Mouse (Mus musculus) T-helper 2 cell (primary cell): ENCODE results near the gene Hist1h3g.

Experiments
- in situ Hi-C: fragments of 300-600 bp; cut with MboI, MseI; formaldehyde crosslinking; loops from one replicate; pipeline ENCODE4 v1.15.1; 2025; ENCODE audit warnings: high pct_unique_total_duplicates

The Hist1h3g gene

DNA sequence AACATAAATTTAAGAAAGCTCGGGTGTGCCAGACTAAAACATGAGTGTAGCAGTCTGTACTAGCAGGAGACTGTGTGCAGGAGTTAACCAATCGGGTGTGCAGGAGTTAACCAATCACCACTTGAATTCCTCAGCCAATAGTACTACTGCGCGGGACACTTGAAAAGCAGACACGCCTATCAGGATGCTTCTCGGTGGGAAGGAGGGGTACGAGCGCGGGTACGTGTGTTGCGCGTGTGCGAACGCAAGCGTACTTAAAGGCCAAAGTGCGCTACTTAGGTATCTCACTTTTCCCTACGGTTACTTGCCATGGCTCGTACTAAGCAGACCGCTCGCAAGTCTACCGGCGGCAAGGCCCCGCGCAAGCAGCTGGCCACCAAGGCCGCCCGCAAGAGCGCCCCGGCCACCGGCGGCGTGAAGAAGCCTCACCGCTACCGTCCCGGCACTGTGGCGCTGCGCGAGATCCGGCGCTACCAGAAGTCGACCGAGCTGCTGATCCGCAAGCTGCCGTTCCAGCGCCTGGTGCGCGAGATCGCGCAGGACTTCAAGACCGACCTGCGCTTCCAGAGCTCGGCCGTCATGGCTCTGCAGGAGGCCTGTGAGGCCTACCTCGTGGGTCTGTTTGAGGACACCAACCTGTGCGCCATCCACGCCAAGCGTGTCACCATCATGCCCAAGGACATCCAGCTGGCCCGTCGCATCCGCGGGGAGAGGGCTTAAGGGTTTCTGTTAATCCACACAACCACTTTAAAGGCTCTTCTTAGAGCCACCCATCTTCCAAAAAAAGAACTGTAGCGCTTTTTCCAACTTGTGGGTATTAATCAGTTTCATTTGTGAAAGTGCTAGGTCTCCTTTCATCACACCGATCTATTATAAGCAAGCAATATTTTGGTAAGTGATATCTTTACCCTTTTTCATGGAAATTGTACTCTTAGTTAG, at the start of gene Hist1h3g:
Gene Hist1h3g, plus strand, starts transcription at position 286 of the 939 bp plus-strand sequence.
- in situ Hi-C loops: loop anchor here (10.0 kb wide), 1 partner anchor 1491 kb away; the partner anchor contains the start of genes Hist1h2ag, Hist1h2bj and Hist1h4i

DNA sequence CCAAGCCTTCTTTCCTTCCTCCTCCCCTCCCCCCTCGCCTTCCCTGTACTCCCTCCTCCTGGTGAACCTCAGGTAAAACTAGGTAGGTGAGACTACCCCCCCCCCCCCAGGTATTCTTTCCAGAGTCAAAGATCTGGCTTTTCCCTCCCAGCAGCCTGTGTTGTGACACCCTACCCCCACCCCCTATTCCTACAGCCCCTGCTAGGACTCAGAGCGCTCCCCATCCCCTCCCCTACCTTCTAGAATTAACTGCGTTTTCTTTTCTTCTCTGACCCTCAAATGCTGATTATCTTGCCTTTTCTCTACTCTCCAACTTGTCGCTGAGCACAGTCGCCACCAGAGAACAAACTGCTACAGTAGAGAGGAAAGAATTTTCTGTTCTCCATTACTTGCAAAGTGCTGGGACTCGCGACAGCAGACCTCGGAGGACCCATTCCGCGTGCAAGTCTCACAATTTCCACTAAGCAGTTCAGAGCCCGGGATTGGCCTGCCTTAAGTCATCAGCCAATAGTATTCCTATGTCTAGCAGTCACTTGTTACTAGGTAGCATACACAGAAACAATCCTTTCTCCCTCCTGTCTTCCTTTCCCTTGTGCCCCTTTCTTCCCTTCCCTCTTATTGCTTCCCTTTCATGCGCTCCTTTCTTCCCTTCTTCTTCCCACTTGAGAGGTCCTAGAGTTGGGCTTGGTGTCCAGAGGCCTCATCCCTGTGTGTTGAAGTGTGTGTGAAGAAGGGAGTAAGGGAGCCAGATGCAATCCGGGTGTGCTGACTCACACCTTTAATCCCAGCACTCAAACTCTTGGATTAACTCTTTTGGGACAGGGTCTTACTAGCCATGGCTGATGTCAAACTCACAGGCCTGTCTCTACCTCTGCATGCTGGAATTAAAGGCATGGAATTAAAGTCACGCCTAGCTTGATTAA, 46.6 kb upstream of the Hist1h3g start, which contains the start of gene Btn2a2:
Gene Btn2a2, minus strand, starts transcription at position 458 of the 923 bp plus-strand sequence.
- in situ Hi-C loops: no loop called here

DNA sequence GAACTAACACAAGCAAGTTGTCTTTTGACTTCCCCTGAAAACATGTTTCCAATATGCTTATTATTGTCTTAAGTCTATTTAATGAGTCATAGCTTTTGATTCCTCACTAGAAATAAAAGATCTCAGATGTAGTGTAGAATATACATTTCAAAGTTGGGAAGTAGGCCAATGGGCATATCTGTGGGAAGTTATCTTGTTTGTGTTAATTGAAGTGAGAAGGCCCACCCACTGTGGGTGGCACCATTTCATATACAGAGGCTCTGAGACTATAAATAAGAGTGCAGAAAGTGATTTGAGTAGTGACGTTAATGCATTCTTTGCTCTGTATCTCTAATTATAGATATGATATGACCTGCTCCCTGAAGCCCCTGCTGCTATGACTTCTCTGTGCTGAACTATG, 44.4 kb upstream of the Hist1h3g start:
- in situ Hi-C loops: no loop called here

DNA sequence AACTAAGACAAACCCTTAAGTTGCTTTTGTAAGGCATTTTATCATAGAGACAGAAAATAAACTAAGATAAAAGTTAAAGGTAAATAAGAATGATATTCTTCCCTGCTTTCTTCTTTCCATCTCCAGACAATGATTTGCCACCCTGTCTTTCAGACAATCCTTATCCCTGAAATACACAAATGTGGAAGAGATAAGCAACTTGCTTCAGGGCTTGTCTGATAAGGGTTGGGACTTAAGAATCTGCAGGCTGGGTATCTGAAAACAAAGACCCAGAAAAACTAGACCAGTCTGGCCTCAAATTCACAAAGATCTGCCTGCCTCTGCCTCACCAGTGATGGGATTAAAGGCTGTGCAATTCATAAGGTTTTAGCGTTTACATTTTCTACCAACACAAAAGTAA, 44.0 kb upstream of the Hist1h3g start:
- in situ Hi-C loops: no loop called here

DNA sequence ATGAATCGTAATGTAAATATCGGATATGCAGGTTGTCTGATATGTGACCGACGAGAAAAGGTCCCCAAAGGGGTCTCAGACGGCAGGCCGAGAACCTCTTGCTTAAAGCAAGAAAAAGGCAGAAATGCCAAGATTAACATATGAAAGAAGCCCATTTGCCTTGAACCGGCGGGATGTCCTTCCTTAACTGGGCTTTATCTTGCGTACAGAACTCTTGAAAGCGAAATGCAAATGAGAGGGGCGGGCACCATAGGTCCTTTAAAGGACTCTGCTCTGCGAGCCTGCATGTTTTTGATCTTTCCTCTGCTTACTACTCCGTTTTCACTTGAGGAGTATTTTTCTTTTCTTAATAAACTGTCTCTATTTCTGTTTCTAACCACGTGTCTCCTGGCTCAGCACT, 43.2 kb upstream of the Hist1h3g start:
- in situ Hi-C loops: no loop called here

DNA sequence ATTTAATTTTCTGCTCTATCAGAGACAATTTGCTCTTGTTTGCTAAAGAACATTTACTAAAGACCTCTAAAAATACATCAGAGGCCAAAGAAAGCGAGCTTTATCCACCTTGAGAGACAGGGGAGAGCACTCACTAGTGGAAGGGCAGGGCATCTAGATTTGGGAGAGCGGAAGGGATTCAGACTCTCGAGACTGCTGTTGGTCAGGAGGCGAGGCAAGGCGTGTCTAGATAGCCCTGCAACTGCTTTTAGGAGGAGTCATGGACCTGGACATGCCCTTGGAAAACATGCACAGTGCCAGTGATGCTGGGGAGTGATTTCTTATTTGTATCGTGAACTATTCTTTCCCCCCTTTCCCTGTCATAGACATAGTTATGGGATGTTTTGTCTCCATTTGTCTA, 39.7 kb upstream of the Hist1h3g start:
- in situ Hi-C loops: no loop called here

DNA sequence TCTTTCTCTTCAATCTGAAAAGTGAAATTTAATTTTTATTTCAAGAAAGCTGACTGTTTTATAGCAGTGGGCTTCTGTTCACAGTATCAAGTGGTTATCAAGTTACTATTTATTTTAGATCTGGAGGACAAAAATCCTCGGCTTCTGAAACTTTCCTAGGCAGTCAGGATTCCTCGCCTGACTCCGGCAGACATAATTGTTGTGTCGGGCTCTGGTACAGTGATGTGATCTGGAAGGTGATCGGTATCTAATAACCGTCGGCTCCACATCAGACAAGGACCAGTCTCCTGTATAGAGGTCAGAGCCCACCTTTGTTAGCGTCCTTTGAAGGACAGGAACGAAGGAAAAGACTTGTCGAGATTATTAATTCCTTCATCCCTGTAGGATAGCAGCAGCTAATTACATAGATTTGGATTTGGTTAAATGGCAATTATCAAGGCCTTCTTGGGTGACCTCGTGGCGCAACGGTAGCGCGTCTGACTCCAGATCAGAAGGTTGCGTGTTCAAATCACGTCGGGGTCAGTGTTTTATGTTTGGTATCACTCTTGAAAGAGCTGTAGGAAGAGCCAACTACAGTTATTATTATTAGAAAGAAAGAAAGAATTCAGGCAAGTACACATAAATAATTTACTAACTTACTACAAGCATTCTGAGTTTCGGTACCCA, 37.4 kb upstream of the Hist1h3g start:
- in situ Hi-C loops: no loop called here

DNA sequence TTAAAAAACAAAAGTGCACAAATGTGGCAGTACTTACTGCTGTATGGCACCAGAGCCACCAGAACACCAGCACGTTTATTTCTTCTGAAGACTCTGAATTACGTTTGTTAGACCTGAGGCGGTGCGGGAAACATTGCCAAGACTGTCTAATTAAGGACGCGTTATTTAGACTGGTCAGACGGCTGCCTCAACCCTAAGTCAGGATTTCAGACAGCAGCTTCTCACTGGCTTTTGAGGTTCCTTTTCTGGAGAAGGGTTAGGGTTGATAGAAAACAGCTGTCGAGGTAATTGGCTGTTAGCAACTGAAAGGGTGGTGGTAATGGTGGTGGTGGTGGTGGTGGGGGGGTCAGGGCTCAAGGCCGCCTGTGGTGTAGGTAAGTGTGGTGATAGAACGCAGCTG, 36.6 kb upstream of the Hist1h3g start:
- in situ Hi-C loops: no loop called here

DNA sequence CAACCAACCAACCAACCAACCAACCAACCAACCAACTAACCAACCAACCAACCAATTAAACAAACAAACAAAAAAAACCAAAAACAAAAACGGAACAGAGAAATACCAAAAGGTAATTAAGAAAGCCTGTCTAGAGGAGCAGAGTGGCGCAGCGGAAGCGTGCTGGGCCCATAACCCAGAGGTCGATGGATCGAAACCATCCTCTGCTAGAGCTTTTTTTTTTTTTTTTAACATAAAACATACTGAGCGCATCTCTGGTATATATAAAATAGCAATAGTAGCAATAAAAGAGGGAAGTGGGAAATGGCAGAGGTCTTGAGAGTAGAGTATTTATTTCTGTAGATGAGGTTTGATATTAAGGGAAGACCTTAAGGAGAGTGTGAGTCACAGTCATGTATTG, 35.3 kb upstream of the Hist1h3g start:
- in situ Hi-C loops: no loop called here

DNA sequence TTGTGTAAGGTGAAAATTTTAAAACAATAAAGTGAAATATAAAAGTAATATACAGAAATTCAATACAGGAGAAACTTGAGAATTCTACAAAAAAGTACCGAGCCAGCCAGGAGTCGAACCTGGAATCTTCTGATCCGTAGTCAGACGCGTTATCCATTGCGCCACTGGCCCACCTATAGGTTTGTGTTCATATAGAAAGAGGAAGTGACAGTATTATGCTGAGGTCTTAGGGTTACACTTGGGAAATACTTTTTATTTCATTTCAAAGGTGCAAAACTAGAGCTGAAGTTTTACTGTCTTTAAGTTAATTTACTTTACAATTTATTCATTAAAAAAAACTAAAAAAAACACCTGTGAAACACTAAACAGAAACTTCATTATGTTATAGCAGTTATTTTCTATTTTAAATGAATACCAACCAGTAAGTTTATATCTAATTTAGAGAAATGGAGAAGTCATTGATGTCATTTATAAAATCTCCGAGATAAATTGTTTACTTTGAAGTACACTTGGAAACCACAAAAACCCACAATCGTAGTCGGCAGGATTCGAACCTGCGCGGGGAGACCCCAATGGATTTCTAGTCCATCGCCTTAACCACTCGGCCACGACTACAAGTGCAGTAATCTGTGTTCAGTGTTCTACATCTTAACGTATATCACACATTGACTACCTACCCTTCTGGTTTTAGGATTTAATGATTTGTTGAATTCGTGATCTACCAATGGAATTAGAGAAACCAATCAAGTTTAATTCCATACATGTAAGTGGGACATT, 34.6 kb upstream of the Hist1h3g start:
- in situ Hi-C loops: no loop called here

DNA sequence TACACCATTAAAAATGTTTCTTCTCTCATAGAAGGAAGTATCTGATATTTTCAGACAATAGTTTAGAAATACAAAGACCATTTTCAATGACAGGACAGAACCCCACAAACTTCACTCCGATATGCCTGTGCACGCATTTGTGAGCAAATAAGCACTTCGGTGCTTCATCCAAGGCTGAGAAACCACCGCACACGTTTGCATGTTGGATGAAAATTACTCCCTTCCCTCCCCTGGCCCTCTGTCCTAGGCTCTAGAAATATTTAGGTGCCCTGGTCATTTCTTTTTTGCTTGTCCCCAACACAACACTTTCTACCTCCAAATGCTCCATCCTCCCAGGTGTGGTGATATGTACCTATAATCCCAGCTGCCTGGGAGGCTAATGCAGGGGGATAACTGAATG, 33.7 kb upstream of the Hist1h3g start:
- in situ Hi-C loops: no loop called here

DNA sequence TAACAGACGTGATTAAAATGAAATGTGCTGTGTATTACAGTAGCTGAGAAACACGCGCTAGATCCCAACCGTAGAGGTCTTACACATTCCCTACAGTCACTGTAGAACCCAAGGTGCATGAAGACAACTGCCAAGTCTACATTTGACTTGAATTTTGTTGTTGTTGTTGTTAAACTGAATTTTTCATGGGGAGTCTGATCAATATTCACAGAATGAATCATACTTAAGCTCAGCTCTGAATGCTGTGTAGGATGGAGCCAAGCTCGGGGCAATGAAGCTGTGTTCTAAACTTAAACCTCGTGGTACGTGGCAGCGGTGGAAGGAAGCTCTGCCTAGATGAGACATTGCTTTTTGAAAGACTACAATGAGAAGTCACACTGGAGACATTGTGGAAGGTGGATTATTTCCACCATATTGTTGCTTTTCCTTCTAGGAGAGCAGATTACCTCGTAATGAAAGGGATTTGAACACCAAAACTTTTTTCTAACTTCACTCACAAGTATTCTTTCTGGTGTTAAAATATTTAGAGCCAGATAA, 33.1 kb upstream of the Hist1h3g start:
- in situ Hi-C loops: no loop called here

DNA sequence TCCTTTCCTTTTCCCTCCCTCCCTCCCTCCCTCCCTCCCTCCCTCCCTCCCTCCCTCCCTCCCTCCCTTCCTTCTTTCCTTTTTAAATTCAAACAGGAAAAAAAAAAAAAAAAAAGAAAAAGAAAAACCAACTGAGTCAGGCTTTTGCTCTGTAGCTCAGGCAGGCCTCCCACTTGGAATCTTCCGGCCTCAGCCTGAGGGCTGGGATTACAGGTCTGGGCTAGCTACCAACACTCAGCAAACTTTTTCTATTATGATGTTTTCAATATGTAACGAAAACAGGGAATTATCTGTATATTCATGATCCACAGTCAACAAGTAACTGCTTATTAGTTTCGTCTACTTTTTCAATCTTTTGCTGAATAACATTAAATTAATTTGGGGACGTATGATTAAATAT, 32.3 kb upstream of the Hist1h3g start:
- in situ Hi-C loops: no loop called here

DNA sequence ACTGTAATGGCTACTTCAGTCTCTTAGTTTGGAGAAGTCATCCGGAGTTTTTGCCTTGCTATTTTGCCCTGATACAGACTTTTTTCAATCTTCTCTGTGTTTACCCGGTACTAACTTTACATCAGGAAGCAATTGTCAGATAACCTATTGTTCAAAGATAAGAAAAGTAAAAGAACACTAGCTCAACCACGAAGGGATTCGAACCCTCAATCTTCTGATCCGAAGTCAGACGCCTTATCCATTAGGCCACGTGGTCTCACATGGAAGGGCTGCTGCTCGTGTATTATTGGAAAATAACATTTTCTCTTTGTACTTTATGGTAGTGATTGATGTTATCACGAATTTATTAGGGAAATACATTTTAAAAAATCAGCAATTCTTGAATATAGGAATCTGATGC, 31.4 kb upstream of the Hist1h3g start:
- in situ Hi-C loops: no loop called here

DNA sequence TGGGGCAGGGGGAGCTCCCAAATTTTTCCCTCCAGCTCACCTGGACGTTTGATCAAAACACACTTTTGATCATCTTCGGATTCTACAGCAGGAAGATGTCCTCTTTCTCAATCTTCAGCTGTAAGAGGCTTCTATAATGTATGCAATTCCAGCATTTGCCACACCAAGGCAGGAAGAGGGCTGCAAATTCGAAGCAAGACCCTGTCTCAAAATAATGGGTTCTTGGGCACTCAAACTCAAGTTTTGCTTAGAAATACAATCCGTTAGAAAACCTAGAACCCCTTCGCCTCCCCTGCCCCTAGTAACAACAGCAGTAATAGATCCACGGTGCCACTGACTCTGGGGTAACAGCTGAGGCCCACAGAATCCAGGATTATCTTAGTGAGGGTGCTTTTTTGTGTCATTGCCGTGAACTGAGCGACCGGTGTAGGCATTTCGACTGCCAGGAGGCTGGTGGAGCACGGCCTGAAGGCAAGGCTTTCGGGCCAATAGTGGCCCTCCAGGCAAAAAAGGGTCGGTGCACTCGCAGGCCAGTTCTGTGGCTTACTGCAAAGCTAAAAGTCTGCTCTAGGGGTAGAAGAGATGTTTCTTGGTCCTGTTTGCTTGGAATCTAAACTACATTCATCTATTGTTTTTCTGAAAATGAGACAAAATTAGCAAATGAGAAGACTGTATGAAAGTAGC, 29.4 kb upstream of the Hist1h3g start:
- in situ Hi-C loops: no loop called here

DNA sequence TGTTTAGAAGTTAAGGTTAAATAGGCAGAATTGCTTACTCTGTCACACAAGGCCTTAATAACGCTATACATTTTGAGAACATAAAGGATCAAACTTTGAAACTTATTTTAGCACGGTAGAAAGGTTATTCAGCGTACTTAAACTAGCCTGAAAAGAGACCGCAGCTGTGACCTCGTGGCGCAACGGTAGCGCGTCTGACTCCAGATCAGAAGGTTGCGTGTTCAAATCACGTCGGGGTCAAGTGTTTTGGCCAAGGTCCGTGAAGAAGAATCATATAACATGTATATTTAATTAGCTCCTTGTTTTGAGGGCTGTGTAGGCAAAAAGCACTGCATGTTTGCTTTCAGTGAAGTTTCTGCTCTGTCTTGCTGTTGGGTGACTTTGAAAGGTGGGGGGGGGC, 28.9 kb upstream of the Hist1h3g start:
- in situ Hi-C loops: no loop called here

DNA sequence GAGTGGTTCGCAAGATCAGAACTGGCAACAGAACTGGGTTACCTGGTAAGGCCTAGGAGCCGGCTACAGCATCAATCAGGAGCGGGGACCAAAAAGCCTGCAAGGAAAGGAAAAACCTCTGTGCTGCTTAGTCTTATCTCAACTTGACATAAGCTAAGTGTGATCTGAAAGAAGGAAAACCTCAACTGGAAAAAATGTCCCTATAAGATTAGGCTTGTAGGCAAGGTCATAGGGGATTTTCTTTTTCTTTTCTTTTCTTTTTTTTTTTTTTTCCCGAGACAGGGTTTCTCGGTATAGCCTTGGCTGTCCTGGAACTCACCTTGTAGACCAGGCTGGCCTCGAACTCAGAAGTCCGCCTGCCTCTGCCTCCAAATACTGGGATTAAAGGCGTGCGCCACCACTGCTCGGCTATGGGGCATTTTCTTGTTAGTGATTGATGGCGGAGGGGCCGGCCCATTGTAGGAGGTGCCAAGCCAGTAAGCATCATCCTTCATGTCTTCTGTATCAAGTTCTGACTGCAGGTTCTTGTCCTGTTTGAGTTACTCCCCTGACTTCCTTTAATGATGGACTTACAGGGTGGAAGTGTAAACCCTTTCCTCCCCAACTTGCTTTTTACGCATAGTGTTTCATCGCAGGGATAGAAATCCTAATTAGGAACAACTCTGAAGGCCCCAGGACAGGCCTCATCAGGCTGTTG, 28.3 kb upstream of the Hist1h3g start:
- in situ Hi-C loops: no loop called here

DNA sequence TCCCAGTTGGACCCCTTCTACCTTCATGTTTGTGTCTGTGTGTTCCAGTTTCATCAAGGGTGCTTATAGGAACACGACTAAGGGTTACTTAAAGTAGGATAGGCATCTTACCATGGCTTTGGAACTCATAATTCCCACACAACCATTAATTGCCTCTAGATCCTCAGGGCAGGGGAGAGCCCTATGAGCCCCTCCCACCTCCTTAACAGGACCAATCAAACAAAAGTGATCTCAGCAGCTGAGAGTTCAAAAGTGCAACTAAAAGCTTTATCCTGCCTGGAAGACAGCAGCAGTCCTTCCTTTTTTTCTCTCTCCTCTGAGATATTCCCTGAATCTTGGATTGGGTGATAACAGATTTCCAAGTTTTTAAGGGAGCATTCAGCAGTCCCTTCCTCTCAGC, 25.1 kb upstream of the Hist1h3g start:
- in situ Hi-C loops: no loop called here

DNA sequence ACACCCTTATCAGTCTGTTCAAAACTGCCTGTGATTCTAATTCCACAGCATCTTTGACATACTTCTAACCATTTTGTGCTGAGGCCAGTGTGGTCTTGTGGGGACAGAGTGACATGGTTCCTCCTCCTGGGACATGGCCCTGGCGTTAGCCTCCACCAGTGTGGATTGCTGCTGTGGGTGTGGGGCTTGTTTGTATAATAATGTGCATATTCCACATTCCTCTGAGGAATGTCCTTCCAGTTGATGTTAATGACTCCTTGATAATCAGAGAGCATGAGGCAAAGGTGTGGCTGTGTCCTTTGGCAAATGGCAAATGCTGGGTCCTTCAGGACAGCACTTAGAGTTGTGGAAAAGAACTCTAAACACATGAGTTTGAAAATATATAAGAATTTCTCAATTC, 21.7 kb upstream of the Hist1h3g start:
- in situ Hi-C loops: no loop called here
